Mouse (Mus musculus) E14TG2a.4 (cell line): ENCODE measurements around the gene Fbxl5.

Source experiments
- CTCF ChIP-seq: conservative IDR thresholded peaks from 2 replicates; pipeline ENCODE4 v1.5.1; 2014; ENCODE audit warnings: low read length
- NANOG ChIP-seq: IDR thresholded peaks from 2 replicates; pipeline ENCODE4 v1.6.1; 2014; ENCODE audit warnings: borderline replicate concordance, low read length, mixed read lengths
- POU5F1 ChIP-seq: IDR thresholded peaks from 2 replicates; pipeline ENCODE4 v1.6.1; 2014; ENCODE audit warnings: low read length, borderline replicate concordance

GRCm38 (mm10) chr5:43806914-43807313 is 14.5 kb downstream of the Fbxl5 start:
- TF ChIP-seq CTCF, result no peak
- TF ChIP-seq POU5F1, result no peak
- no peak for TF ChIP-seq NANOG
